Mouse (Mus musculus) heart, embryonic 14.5 days (tissue): ENCODE results near the gene Ryr2. TPM values are rescaled to one million over a fixed set of nuclear protein-coding genes. Genes with fewer than 3 reads are reported as not detected.

Experiments
- ATAC-seq: fragments of 200-750 bp; cut with Nextera tagmentation; 2 replicates; pipeline ENCODE4 v1.8.0; 2017; ENCODE audit warnings: low read depth, moderate TSS enrichment; ENCODE audit not compliant: insufficient number of reproducible peaks, insufficient read depth, low FRiP score
- H3K27ac ChIP-seq, 2 experiments: fragments of 200-500 bp in 1 of 2; fragments of 300-500 bp in 1 of 2; sonication (generic) in 1 of 2; replicated peaks in 1 of 2; 2 replicates each; pipeline ENCODE4 v1.5.1; 2012 to 2014; ENCODE audit warnings: low read depth in 2 of 2, low read length in 2 of 2, control low read depth in 1 of 2, mild to moderate bottlenecking in 1 of 2, mixed read lengths in 1 of 2; ENCODE audit not compliant: control insufficient read depth in 1 of 2, insufficient read depth in 1 of 2
- H3K27me3 ChIP-seq: fragments of 300-500 bp; sonication (generic); 2 replicates; pipeline ENCODE4 v1.6.1; 2014; ENCODE audit warnings: mild to moderate bottlenecking, low read length, control low read depth; ENCODE audit not compliant: control insufficient read depth, insufficient read depth
- H3K36me3 ChIP-seq: fragments of 300-500 bp; sonication (generic); 2 replicates; pipeline ENCODE4 v1.6.1; 2014; ENCODE audit warnings: mild to moderate bottlenecking, control low read depth, low read length, mixed read lengths; ENCODE audit not compliant: control insufficient read depth, insufficient read depth
- H3K4me1 ChIP-seq, 2 experiments: fragments of 200-500 bp in 1 of 2; fragments of 300-500 bp in 1 of 2; sonication (generic) in 1 of 2; 2 replicates each; pipeline ENCODE4 v1.6.1; 2012 to 2014; ENCODE audit warnings: low read length in 2 of 2, control low read depth in 1 of 2, mixed read lengths in 1 of 2; ENCODE audit not compliant: control insufficient read depth in 2 of 2, insufficient read depth in 2 of 2
- H3K4me2 ChIP-seq: fragments of 300-500 bp; sonication (generic); 2 replicates; pipeline ENCODE4 v1.6.1; 2014; ENCODE audit warnings: mild to moderate bottlenecking, low read length
- H3K4me3 ChIP-seq, 2 experiments: fragments of 200-500 bp in 1 of 2; fragments of 300-500 bp in 1 of 2; sonication (generic) in 1 of 2; 2 replicates each; pipeline ENCODE4 v1.5.1; 2012 to 2014; ENCODE audit warnings: low read length in 2 of 2, mild to moderate bottlenecking in 2 of 2, control low read depth in 1 of 2, low read depth in 1 of 2, moderate library complexity in 1 of 2; ENCODE audit not compliant: control insufficient read depth in 1 of 2, insufficient read depth in 1 of 2
- H3K9ac ChIP-seq: fragments of 300-500 bp; sonication (generic); 2 replicates; pipeline ENCODE4 v1.6.1; 2014; ENCODE audit warnings: mild to moderate bottlenecking, low read length
- H3K9me3 ChIP-seq: fragments of 300-500 bp; sonication (generic); 2 replicates; pipeline ENCODE4 v1.6.1; 2016; ENCODE audit warnings: low read length, control low read depth; ENCODE audit not compliant: control insufficient read depth
- WGBS: fragments of 180-500 bp; shearing (Covaris S2); extraction: QIAGEN DNeasy Blood & Tissue Kit; methylation state at CpG from one replicate; pipeline ENCODE4 v1.1.7; 2014; 5-methylcytosine and 5-hydroxymethylcytosine counted together
- polyA plus RNA-seq: library from polyadenylated mRNA; unstranded; fragments of >200 nt; fragmentation: Nextera tagmentation; extraction: Ambion mirVana; gene quantifications from 2 replicates; pipeline ENCODE4 v1.2.1, GENCODE M21; 2014

Gene Ryr2
- polyA plus RNA-seq, 1 experiment from 2014 or later: 69.1 TPM

DNA sequence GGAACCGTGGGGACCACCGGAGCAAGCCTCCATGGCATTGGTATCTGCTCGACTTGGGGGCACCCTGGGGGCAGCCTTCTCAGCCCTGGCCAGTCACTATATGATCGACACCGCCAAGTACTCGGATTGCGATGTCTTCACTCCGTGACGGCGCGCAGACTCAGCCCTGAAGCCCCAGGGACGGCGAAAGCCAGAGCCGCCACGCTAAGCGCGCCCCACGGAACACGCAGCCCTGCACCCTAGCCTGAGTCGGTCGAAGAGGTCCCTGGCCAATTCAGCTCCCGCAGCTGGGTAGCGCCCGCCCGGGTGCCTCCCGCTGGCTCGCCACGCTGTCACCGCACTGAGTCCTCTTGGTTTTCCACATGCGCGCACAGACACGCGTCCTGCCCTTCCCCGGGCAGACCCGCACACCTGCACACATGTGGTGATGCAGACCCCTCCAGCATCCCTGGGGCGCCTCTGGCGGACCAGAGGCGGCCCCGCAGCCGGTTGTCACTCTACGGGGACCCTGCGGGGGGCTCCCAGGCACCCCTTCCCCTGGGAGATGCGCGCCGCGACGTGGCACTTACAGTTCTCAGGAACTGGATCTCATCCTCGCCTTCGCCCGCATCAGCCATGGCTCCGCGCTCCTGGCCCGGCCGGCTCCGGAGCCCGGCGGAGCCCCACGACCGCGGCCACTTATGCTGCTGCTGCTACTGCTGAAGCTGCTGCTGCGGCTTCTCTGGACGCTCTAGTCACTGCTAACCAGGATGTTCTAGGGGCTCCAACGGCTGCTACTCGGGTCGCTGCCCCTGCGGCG is 716 bp downstream of the Ryr2 start:
- under 1% methylated on average over 67 of the region's 67 CpGs for WGBS
- Histone ChIP-seq H3K4me2 (peak overlapping the region; percentile 73), H3K27me3 (no peaks in the 10 kb centered on the region), H3K9me3 (no peaks in the 10 kb centered on the region), H3K9ac (peak overlapping the region; percentile 98), H3K36me3 (0 out of 2 replicates have a peak, but pooled peaks cover 6% of the 10 kb centered on the region), H3K4me1 (peaks cover 11 to 17% of the 10 kb centered on the region in 2 experiments), H3K27ac (peak overlapping the region; percentile 92 to 94), H3K4me3 (peak overlapping the region; percentile 80 to 96)
- ATAC-seq: no peak

GRCm38 (mm10) chr13:12105231-12105829 is 1.4 kb downstream of the Ryr2 start:
- H3K9ac ChIP-seq: peak overlapping the region; percentile 98
- H3K27ac ChIP-seq: peak overlapping the region; percentile 92 to 94
- WGBS: 2% methylated on average over 17 of the region's 17 CpGs
- H3K36me3 ChIP-seq: 0 out of 2 replicates have a peak, but pooled peaks cover 6% of the 10 kb centered on the region
- peak overlapping the region; percentile 73 for H3K4me2 ChIP-seq
- H3K9me3 ChIP-seq: no peaks in the 10 kb centered on the region
- no peak for ATAC-seq
- H3K4me3 ChIP-seq: peak overlapping the region; percentile 80 to 96
- peaks cover 17 to 24% of the 10 kb centered on the region in 2 experiments for H3K4me1 ChIP-seq
- H3K27me3 ChIP-seq: no peaks in the 10 kb centered on the region

DNA sequence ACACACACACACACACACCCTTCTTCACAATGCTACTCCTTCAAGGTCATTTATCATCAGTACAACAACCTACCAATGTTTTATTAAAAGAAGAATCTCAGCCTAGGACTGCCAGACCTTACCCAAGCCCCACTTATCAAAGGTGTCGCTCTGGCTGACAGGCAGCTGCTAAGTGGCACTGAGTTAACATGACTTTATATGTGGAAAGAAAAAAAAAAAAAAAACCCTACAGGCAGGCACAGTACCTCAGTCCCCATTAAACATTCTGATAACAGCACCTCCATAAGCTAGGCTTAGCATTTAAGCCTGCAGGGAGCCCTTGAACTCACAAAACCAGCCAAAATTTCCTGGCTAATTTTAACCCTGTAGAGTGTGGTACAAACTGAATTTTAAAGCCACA is 2.4 kb downstream of the Ryr2 start:
- peak overlapping the region; percentile 80 to 96; a peak in 3 of 4 replicates for H3K4me3 ChIP-seq
- WGBS: 30% methylated on average over 1 of the region's 1 CpGs
- peaks cover 23 to 34% of the 10 kb centered on the region in 2 experiments for H3K4me1 ChIP-seq
- 0 out of 2 replicates have a peak, but pooled peaks cover 6% of the 10 kb centered on the region for H3K36me3 ChIP-seq
- no peaks in the 10 kb centered on the region for H3K9me3 ChIP-seq
- ATAC-seq: peak; percentile 77
- peak overlapping the region; percentile 73 for H3K4me2 ChIP-seq
- H3K27me3 ChIP-seq: no peaks in the 10 kb centered on the region
- H3K27ac ChIP-seq: peak overlapping the region; percentile 92 to 94
- peak overlapping the region; percentile 98 for H3K9ac ChIP-seq

DNA sequence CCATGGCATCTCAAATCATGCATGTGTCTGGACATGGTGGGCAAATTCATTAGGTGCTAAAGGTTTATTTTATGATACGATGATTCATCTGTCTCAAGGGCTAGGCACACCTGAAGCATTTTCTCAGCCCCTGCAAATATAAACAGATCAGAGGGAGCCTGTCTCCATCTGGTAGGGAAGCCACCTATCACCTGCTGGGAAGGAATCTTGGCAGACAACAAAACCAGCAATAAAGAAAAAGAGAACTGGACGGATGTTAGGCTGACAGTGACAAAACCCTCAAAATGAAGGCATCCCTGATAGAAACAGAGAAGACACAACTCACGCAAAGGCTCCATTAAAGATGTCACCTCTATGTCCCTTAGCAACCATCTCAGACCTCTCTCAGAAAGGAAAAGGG is 3.7 kb downstream of the Ryr2 start:
- Histone ChIP-seq H3K27ac (peak overlapping the region in 1 of 2 experiments; percentile 94; a peak in 1 of 4 replicates), H3K4me2 (peak overlapping the region; percentile 73), H3K4me3 (peak overlapping the region; percentile 4 to 96; a peak in 3 of 4 replicates), H3K9ac (peak overlapping the region; percentile 58), H3K27me3 (no peaks in the 10 kb centered on the region), H3K36me3 (0 out of 2 replicates have a peak, but pooled peaks cover 6% of the 10 kb centered on the region), H3K4me1 (peaks cover 33 to 47% of the 10 kb centered on the region in 2 experiments), H3K9me3 (no peaks in the 10 kb centered on the region)
- WGBS: 52% methylated on average over 3 of the region's 3 CpGs
- no peak for ATAC-seq

GRCm38 (mm10) chr13:12099446-12099845 is 7.3 kb downstream of the Ryr2 start:
- ATAC-seq: no peak
- peaks cover 47 to 79% of the 10 kb centered on the region in 2 experiments for H3K4me1 ChIP-seq
- no peak overlapping the region for H3K4me3 ChIP-seq
- no peak overlapping the region for H3K27ac ChIP-seq
- H3K4me2 ChIP-seq: peak overlapping the region; percentile 73
- no peaks in the 10 kb centered on the region for H3K9me3 ChIP-seq
- no peaks in the 10 kb centered on the region for H3K27me3 ChIP-seq
- H3K9ac ChIP-seq: no peak overlapping the region
- 0 out of 2 replicates have a peak, but pooled peaks cover 4% of the 10 kb centered on the region for H3K36me3 ChIP-seq
- 51% methylated on average over 3 of the region's 3 CpGs for WGBS

DNA sequence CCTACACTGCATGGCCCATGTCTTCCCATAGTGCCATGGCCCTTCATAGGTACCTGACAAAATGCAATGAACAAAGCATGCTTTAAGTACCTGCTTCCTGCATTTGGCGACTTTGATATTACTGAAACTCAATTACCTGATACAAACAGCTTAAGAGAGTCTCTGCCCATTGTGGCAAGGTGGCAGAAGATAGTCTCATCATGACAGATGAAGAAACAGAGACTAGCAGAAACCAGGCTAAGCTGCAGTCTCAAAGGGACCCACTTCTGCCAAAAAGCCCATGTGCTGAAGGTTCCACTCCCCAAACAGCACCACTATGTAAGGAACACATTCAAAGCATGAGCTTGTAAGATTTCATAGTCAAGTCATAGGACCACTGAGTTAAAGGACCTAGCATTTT is 7.8 kb downstream of the Ryr2 start:
- no peaks in the 10 kb centered on the region for H3K9me3 ChIP-seq
- no peak overlapping the region for H3K9ac ChIP-seq
- peak overlapping the region; percentile 73; the same call in 1 of the 2 replicates for H3K4me2 ChIP-seq
- WGBS: 78% methylated on average over 1 of the region's 1 CpGs
- no peak overlapping the region for H3K4me3 ChIP-seq
- no peaks in the 10 kb centered on the region for H3K27me3 ChIP-seq
- 0 out of 2 replicates have a peak, but pooled peaks cover 4% of the 10 kb centered on the region for H3K36me3 ChIP-seq
- ATAC-seq: no peak
- H3K4me1 ChIP-seq: peaks cover 50 to 84% of the 10 kb centered on the region in 2 experiments
- no peak overlapping the region; a peak in 1 of 4 replicates for H3K27ac ChIP-seq

- 67% methylated on average over 3 of the region's 3 CpGs for WGBS
- Histone ChIP-seq H3K27me3 (no peaks in the 10 kb centered on the region), H3K4me1 (peaks cover 55 to 99% of the 10 kb centered on the region in 2 experiments), H3K4me3 (no peak overlapping the region), H3K27ac (0 out of 4 replicates have a peak overlapping the region, but pooled peaks of 1 of the 2 experiments have one; percentile 31), H3K9ac (no peak overlapping the region), H3K9me3 (no peaks in the 10 kb centered on the region), H3K36me3 (no peaks in the 10 kb centered on the region), H3K4me2 (no peak overlapping the region)
- ATAC-seq: no peak
Measured at GRCm38 (mm10) chr13:12096382-12096932, 10.3 kb downstream of the Ryr2 start.
